Mouse (Mus musculus) cerebellum, adult 2 months (tissue): ENCODE results near the gene Wbp1l.

ENCODE experiments used
- CTCF ChIP-seq: fragments of 200-500 bp; IDR thresholded peaks from 2 replicates; pipeline ENCODE4 v1.5.1; 2011; ENCODE audit warnings: low read depth, mild to moderate bottlenecking, control low read depth, low read length, moderate library complexity, borderline replicate concordance; ENCODE audit not compliant: insufficient read depth
- POLR2A ChIP-seq: fragments of 200-500 bp; IDR thresholded peaks from 2 replicates; pipeline ENCODE4 v1.6.1; 2011; ENCODE audit warnings: low read length, control low read depth, borderline replicate concordance; ENCODE audit not compliant: insufficient read depth

DNA sequence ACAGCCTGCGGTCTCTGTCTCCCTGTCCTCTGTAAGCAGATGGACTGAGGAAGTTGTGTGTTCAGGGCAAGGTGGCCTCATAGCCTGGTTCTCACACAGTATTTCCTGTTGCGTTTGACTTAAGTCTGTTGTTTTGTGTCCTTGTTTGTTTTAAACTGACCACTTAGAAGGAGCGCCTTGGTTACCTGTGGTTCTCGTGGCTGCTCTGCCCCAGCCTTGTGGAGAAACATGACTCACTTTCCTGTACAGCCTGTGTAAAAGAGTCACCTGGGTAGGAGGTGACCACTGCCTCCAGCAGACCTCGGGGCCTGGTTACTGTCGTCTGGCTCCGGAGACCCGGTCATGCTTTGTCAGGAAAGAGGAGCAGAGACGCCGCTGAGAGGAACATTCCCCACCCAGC is 56.7 kb downstream of the Wbp1l start:
- TF ChIP-seq CTCF: no peak
- no peak for TF ChIP-seq POLR2A
